8 mouse cellular contexts compared by ENCODE assay signal in the genomic region with DNA sequence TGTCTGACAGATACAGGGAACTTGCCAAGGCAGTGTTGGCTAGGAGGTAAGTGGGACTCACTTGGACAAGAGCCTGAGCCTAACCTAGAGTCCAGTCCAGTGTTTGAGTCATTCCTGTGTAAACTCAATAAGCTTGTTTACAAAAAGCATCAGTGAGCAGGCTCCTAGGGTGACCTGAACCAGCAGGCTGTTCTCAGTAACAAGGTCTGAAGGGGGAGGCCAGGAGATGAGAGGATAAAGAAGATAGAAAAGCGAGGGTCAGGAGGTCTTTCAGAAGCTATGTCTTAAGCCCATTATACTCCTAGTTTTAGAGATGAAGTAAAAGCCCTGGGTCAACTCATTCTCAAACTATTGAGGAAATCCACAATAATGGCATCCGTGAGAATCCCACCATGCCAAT. TPM values are rescaled to one million over a fixed set of nuclear protein-coding genes. Genes with fewer than 3 reads are reported as not detected.
DNase-seq lines count a peak whose midpoint lies in the region; ATAC-seq and TF ChIP-seq lines count a peak whose summit lies in the region.
"Not testable (repeated sequence)": the region's sequence is repeated elsewhere in the genome, so short reads cannot be mapped to it uniquely, and the experiment has no call there.

No protein-coding gene starts in this region.

- TF ChIP-seq CTCF in kidney, adult 2 months (conservative IDR thresholded peaks at IDR 0.05; ENCODE audit: insufficient read depth, insufficient read length, low read depth, low read length) = not testable (repeated sequence)

- peak; percentile 37 for ATAC-seq in midbrain, embryonic 15.5 days (replicated peaks)

- not testable (repeated sequence) for H3K4me1 ChIP-seq in kidney, adult 2 months (ENCODE audit: control insufficient read depth, insufficient read depth, low read length); midbrain, embryonic 15.5 days

- peak; percentile 40 for DNase-seq in MN1 (ENCODE audit: low spot score)
- peak; percentile 39 to 64 for DNase-seq in cerebellum, postnatal 10 days
- DNase-seq in heart, adult 11 months = peak; percentile 98
- peak; percentile 85 for DNase-seq in kidney, adult 2 months
- DNase-seq in left cerebral cortex, adult 9 months (ENCODE audit: low spot score in 2 of 2) = peak; percentile 55 to 71
- DNase-seq in spleen, postnatal 4 days (ENCODE audit: low spot score in 2 of 2) = peak; percentile 77 to 94
- peak; percentile 81 to 97 for DNase-seq in urinary bladder, postnatal 4 days (ENCODE audit: low spot score in 2 of 2)

- not testable (repeated sequence) for H3K27ac ChIP-seq in kidney, adult 2 months (ENCODE audit: insufficient read depth, low read depth, low read length); midbrain, embryonic 15.5 days

- H3K9ac ChIP-seq in midbrain, embryonic 15.5 days = not testable (repeated sequence)

- not testable (repeated sequence) for H3K36me3 ChIP-seq in kidney, adult 2 months (ENCODE audit: control insufficient read depth, insufficient read depth, low read length); midbrain, embryonic 15.5 days (replicated peaks)

- not testable (repeated sequence) for H3K4me3 ChIP-seq in kidney, adult 2 months (ENCODE audit: insufficient read depth, low read depth, low read length); midbrain, embryonic 15.5 days

- H3K9me3 ChIP-seq in midbrain, embryonic 15.5 days = peaks cover 22% of the 10 kb centered on the region

- not testable (repeated sequence) for TF ChIP-seq POLR2A in kidney, adult 2 months (IDR thresholded peaks at IDR 0.05; ENCODE audit: low read depth, low read length)

- not testable (repeated sequence) for H3K27me3 ChIP-seq in kidney, adult 2 months (replicated peaks; ENCODE audit: control insufficient read depth, insufficient read depth, low read length); midbrain, embryonic 15.5 days (replicated peaks)

- 57% methylated on average over 1 of the region's 2 CpGs for WGBS in kidney, adult 2 months
- WGBS in midbrain, embryonic 15.5 days = 52% methylated on average over 1 of the region's 2 CpGs

- H3K4me2 ChIP-seq in midbrain, embryonic 15.5 days = not testable (repeated sequence)

RNA-seq across cellular contexts. Expression of a gene that starts 31.9 kb away (rescaled TPM):
- 17.3 and 19.4 TPM in 2 replicates for polyA plus RNA-seq in kidney, adult 2 months (2012; rRNA removed)
- 15.5 and 20.6 TPM in 2 replicates for polyA plus RNA-seq in midbrain, embryonic 15.5 days (2015; fragmentation: Nextera tagmentation; extraction: Ambion mirVana)

RNA-seq across cellular contexts. Expression of a gene that starts 40.8 kb away (rescaled TPM):
- 32.0 and 32.8 TPM in 2 replicates for polyA plus RNA-seq in kidney, adult 2 months (2012; rRNA removed)
- 63.7 and 66.0 TPM in 2 replicates for polyA plus RNA-seq in midbrain, embryonic 15.5 days (2015; fragmentation: Nextera tagmentation; extraction: Ambion mirVana)

Comparison
In these comparisons a context has a peak if more than half of its experiments do, and no peak if none do; other contexts are left out.
1. DNase-seq: peak in every context shown above with its lines; median percentile 98 in heart, adult 11 months; 89 in urinary bladder, postnatal 4 days; 86 in spleen, postnatal 4 days; 85 in kidney, adult 2 months; 63 in left cerebral cortex, adult 9 months; 52 in cerebellum, postnatal 10 days; 40 in MN1.